Mouse (Mus musculus) embryonic facial prominence, embryonic 11.5 days (tissue): ENCODE measurements around the gene Arhgef17. TPM values are rescaled to one million over a fixed set of nuclear protein-coding genes. Genes with fewer than 3 reads are reported as not detected.

ENCODE experiments used
- ATAC-seq: fragments of 200-750 bp; cut with Nextera tagmentation; replicated peaks from 2 replicates; pipeline ENCODE4 v1.8.0; 2017; ENCODE audit warnings: low read depth; ENCODE audit not compliant: insufficient number of reproducible peaks, low FRiP score, low TSS enrichment
- DNase-seq: peaks from one replicate; pipeline ENCODE4 v3.0.0-alpha.2; 2015; ENCODE audit warnings: low spot score
- H3K27ac ChIP-seq: fragments of 300-500 bp; sonication (generic); replicated peaks from 2 replicates; pipeline ENCODE4 v1.5.1; 2014; ENCODE audit warnings: mild to moderate bottlenecking, low read depth, low read length, control low read depth
- H3K27me3 ChIP-seq: fragments of 300-500 bp; sonication (generic); 2 replicates; pipeline ENCODE4 v1.6.1; 2014; ENCODE audit warnings: mild to moderate bottlenecking, low read length, moderate library complexity, mixed read lengths; ENCODE audit not compliant: control insufficient read depth, insufficient read depth
- H3K36me3 ChIP-seq: fragments of 300-500 bp; sonication (generic); replicated peaks from 2 replicates; pipeline ENCODE4 v1.6.1; 2014; ENCODE audit warnings: low read depth, mild to moderate bottlenecking, low read length, moderate library complexity, mixed read lengths; ENCODE audit not compliant: control insufficient read depth, insufficient read depth
- H3K4me1 ChIP-seq: fragments of 300-500 bp; sonication (generic); 2 replicates; pipeline ENCODE4 v1.6.1; 2014; ENCODE audit warnings: low read length, mixed read lengths; ENCODE audit not compliant: control insufficient read depth, insufficient read depth
- H3K4me2 ChIP-seq: fragments of 300-500 bp; sonication (generic); 2 replicates; pipeline ENCODE4 v1.6.1; 2014; ENCODE audit warnings: low read depth, mild to moderate bottlenecking, control low read depth, low read length, moderate library complexity
- H3K4me3 ChIP-seq: fragments of 300-500 bp; sonication (generic); 2 replicates; pipeline ENCODE4 v1.5.1; 2014; ENCODE audit warnings: low read depth, low read length, control low read depth
- H3K9ac ChIP-seq: fragments of 300-500 bp; sonication (generic); replicated peaks from 2 replicates; pipeline ENCODE4 v1.6.1; 2014; ENCODE audit warnings: mild to moderate bottlenecking, control low read depth, low read length
- H3K9me3 ChIP-seq: fragments of 300-500 bp; sonication (generic); replicated peaks from 2 replicates; pipeline ENCODE4 v1.6.1; 2016; ENCODE audit warnings: mild to moderate bottlenecking, low read length, inconsistent platforms, mixed read lengths; ENCODE audit not compliant: control insufficient read depth
- WGBS: fragments of 180-500 bp; shearing (Covaris S2); extraction: QIAGEN DNeasy Blood & Tissue Kit; methylation state at CpG from one replicate; pipeline ENCODE4 v1.1.7; 2014; 5-methylcytosine and 5-hydroxymethylcytosine counted together
- polyA plus RNA-seq: library from polyadenylated mRNA; unstranded; fragments of >200 nt; fragmentation: Nextera tagmentation; extraction: Ambion mirVana; gene quantifications from 2 replicates; pipeline ENCODE4 v1.2.1, GENCODE M21; 2014

Arhgef17 gene
- polyA plus RNA-seq, 1 experiment from 2014 or later = 8.1 TPM

DNA sequence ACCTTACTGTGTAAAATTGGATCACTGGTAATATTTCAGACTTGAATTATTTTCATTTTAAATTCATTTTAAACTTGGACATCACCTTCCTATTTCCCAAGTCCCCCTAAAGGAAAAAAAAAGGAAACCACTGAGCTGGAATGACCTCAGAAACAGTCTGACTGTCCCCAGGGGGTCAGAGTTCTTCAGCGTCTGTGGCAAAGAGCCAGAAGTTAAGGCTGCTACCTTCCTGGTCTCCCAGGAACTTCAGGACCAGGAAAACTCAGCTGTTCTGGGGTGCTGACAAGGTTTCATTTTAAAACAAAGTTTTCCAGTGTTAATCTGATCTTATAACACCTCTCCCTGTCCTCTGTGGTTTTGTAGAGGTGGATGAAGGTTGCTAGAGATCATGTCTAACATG is 94.2 kb downstream of the Arhgef17 start:
- H3K36me3 ChIP-seq = no peaks in the 10 kb centered on the region; the same call in 1 of the 2 replicates
- DNase-seq = no peak
- WGBS = 70% methylated on average over 1 of the region's 1 CpGs

DNA sequence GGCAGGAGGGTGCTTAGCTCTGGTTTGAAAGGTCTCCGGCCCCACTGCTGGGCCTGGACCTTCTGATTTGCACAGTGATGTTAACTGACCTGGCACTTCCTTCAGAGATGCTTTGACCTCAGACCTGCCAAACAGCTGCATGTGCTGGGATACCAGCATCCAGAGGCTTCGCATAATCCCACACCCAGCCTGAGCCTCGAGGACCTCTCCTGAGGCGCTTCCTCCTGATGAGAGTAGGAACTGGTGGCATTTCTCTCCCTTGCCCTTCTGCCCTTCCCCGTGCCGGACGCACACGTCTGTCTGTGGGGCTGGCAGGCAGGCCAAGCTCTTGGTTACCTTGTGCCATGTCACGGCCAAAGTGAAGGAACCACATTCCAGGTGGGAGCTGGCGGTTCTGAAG is 95.2 kb downstream of the Arhgef17 start:
- Histone ChIP-seq H3K4me1 (no peaks in the 10 kb centered on the region), H3K27me3 (no peaks in the 10 kb centered on the region), H3K4me2 (no peak overlapping the region), H3K9ac (no peak overlapping the region), H3K4me3 (no peak overlapping the region), H3K9me3 (no peaks in the 10 kb centered on the region), H3K27ac (no peak overlapping the region), H3K36me3 (no peaks in the 10 kb centered on the region; the same call in 1 of the 2 replicates)
- ATAC-seq = no peak
- WGBS = 88% methylated on average over 10 of the region's 10 CpGs
- no peak for DNase-seq

More for the DNA sequence above, 94.2 kb downstream of the Arhgef17 start:
- no peak overlapping the region for H3K27ac ChIP-seq
- H3K9ac ChIP-seq = no peak overlapping the region
- H3K4me3 ChIP-seq = no peak overlapping the region
- no peaks in the 10 kb centered on the region for H3K4me1 ChIP-seq
- H3K9me3 ChIP-seq = no peaks in the 10 kb centered on the region
- no peak overlapping the region for H3K4me2 ChIP-seq
- H3K27me3 ChIP-seq = no peaks in the 10 kb centered on the region
- no peak for ATAC-seq

DNA sequence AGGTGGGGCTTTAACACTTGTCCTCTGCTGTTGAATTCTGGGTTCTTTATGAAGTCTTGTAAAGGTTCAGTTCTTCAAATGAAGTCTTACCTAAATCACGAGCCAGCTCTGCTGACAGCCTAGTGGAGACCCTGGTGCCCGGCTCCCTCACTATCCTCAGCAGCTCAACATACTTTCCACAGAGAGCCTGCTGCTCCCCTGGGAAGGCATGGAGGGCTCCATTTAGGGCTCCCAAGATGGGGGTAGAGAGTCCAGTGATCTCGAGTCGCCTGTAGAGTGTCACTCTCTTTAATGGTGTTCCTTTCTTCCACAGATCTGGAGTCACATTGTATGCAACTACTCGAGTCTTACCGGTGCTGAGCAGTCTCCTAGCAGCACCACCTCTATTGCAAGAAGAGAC is 96.2 kb downstream of the Arhgef17 start:
- ATAC-seq = no peak
- no peaks in the 10 kb centered on the region; the same call in 1 of the 2 replicates for H3K36me3 ChIP-seq
- H3K27ac ChIP-seq = no peak overlapping the region
- 91% methylated on average over 6 of the region's 6 CpGs for WGBS
- H3K4me3 ChIP-seq = no peak overlapping the region
- H3K27me3 ChIP-seq = no peaks in the 10 kb centered on the region
- no peaks in the 10 kb centered on the region for H3K9me3 ChIP-seq
- no peaks in the 10 kb centered on the region for H3K4me1 ChIP-seq
- no peak for DNase-seq
- H3K9ac ChIP-seq = no peak overlapping the region
- no peak overlapping the region for H3K4me2 ChIP-seq

DNA sequence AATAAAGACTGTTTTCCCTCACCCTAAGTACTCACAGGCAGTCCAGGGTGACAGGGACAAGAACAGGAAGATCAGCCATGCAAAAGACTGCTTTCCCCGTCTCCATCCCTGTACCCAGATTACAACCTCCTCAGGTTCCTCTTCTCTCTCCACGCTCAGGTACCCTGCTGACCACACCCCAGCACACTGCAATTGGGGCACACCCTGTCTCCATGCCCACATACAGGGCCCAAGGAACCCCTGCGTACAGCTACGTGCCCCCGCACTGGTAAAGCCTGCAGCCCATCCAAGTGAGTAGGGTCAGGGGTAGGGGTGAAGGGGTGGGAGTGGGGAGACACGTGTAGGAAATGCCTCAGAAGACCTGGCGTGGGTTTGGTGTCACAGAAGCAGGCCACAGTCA is 96.7 kb downstream of the Arhgef17 start:
- DNase-seq (no peak), ATAC-seq (no peak)
- no peaks in the 10 kb centered on the region; the same call in 1 of the 2 replicates for H3K36me3 ChIP-seq
- H3K4me3 ChIP-seq = no peak overlapping the region
- no peaks in the 10 kb centered on the region for H3K27me3 ChIP-seq
- H3K9me3 ChIP-seq = no peaks in the 10 kb centered on the region
- H3K9ac ChIP-seq = no peak overlapping the region
- H3K4me1 ChIP-seq = no peaks in the 10 kb centered on the region
- no peak overlapping the region for H3K4me2 ChIP-seq
- 88% methylated on average over 7 of the region's 7 CpGs for WGBS
- no peak overlapping the region for H3K27ac ChIP-seq

DNA sequence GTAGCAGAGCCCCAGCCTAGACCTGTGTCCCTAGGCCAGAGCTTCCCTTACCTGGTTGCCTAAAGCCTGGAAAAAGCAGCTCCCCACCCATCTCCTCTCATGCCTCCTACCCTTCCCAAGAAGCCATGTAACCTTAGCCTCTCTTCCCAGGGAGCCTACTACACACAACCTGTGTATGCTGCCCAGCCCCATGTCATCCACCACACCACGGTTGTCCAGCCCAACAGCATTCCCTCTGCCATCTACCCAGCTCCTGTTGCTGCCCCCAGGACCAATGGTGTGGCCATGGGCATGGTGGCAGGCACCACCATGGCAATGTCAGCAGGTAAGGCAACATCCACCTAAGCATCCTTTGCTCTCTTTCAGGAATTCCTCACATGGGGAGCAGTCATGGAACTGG is 98.0 kb downstream of the Arhgef17 start:
- no peak overlapping the region for H3K4me2 ChIP-seq
- ATAC-seq = no peak
- 96% methylated on average over 1 of the region's 1 CpGs for WGBS
- no peak overlapping the region for H3K4me3 ChIP-seq
- no peak overlapping the region for H3K27ac ChIP-seq
- no peaks in the 10 kb centered on the region; the same call in 1 of the 2 replicates for H3K36me3 ChIP-seq
- no peak for DNase-seq
- H3K9me3 ChIP-seq = no peaks in the 10 kb centered on the region
- no peaks in the 10 kb centered on the region for H3K4me1 ChIP-seq
- H3K9ac ChIP-seq = no peak overlapping the region
- no peaks in the 10 kb centered on the region for H3K27me3 ChIP-seq

DNA sequence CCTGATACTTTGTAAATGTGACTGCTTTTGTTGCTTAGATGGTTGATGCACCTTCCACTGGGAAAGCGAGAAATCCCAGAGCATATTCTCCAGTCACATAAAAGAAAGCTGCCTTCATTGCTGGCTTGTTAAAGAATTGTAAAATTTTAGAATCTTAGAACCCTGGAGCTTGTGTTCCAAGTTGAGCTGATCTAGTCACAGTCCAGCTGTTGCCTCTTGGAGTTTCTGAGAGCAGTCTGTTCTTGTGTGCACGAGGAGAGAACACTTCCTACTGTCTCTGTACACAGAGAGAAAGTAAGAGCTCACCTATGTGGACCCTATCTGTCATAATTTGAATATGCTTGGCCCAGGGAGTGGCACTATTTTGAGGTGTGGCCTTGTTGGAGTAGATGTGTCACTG is 103.4 kb downstream of the Arhgef17 start:
- no peak overlapping the region for H3K9ac ChIP-seq
- H3K36me3 ChIP-seq = no peaks in the 10 kb centered on the region
- H3K4me2 ChIP-seq = no peak overlapping the region
- H3K9me3 ChIP-seq = no peaks in the 10 kb centered on the region
- DNase-seq (no peak), ATAC-seq (no peak)
- no peak overlapping the region for H3K4me3 ChIP-seq
- H3K4me1 ChIP-seq = no peaks in the 10 kb centered on the region
- H3K27me3 ChIP-seq = no peaks in the 10 kb centered on the region
- H3K27ac ChIP-seq = no peak overlapping the region
- WGBS = 92% methylated on average over 2 of the region's 2 CpGs

DNA sequence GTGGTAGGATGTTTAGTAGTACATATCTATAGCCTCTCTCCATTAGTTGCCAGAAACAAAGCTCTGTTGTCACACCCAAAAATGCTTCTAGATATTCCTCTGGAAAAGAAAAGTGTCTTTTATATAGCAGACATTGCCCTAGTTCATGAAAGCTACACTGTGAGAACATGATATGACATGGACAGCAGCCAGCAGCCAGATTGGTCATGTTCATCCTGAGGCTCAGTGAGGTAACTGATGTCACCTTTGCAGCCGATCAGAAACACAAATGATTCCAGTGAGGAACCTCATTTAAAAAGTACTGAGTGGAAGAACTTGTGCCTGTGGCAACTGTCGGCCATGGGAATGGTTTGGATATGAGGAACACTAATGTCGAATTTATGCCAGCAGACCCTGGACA is 107.2 kb downstream of the Arhgef17 start:
- ATAC-seq = no peak
- H3K4me1 ChIP-seq = no peaks in the 10 kb centered on the region
- H3K27me3 ChIP-seq = no peaks in the 10 kb centered on the region
- DNase-seq = no peak
- H3K4me3 ChIP-seq = no peak overlapping the region
- H3K9ac ChIP-seq = no peak overlapping the region
- H3K27ac ChIP-seq = no peak overlapping the region
- H3K9me3 ChIP-seq = no peaks in the 10 kb centered on the region
- no peaks in the 10 kb centered on the region for H3K36me3 ChIP-seq
- no peak overlapping the region for H3K4me2 ChIP-seq
- 97% methylated on average over 3 of the region's 3 CpGs for WGBS
